Mouse (Mus musculus): Measurements from ENCODE around the gene Ces4a. TPM values are rescaled to one million over a fixed set of nuclear protein-coding genes. Genes with fewer than 3 reads are reported as not detected.

Gene Ces4a
- polyA plus RNA-seq, 2 experiments: not detected

DNA sequence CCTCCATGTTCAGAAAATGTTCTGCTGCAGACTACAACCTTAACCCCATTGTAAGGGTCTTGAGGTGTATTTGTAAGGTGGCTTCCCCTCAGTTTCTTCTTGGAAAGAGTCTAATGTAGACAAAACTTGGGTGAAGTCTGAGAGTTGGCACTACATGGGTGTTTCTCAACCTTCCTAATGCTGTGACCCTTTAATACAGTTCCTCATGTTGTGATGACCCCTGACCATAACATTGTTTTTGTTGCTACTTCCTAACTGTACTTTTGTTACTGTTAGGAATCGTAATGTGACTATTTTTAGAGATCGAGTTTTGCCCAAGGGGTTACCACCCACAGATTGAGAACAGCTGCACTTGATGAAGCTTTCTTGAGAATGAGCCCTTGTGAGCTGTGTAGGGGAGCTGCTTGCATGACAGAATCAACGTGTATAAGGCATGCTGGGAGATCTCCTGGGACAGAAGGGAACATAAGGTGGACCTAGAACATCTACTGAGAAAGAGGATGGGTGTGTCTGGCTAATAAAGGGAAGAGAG is 29.6 kb downstream of the Ces4a start:
- Histone ChIP-seq H3K4me2 (ENCODE audit: low read depth) (no peak overlapping the region), H3K27ac (no peak overlapping the region), H3K36me3 (replicated peaks; ENCODE audit: control insufficient read depth, insufficient read depth, low read depth) (no peaks in the 10 kb centered on the region), H3K4me1 (replicated peaks; ENCODE audit: control insufficient read depth in 2 of 2, insufficient read depth in 2 of 2, low read length in 1 of 2) (0 out of 4 replicates have a peak, but pooled peaks cover 0 to 2% of the 10 kb centered on the region in 2 experiments), H3K9me3 (ENCODE audit: control insufficient read depth, low read length) (no peaks in the 10 kb centered on the region), H3K27me3 (ENCODE audit: control insufficient read depth, insufficient read depth, low read length) (no peaks in the 10 kb centered on the region), H3K4me3 (ENCODE audit: insufficient read depth in 1 of 2, low read depth in 2 of 2, low read length in 2 of 2) (no peak overlapping the region), H3K9ac (replicated peaks) (no peak overlapping the region)
- ATAC-seq (ENCODE audit: insufficient read depth) (no peak), DNase-seq (ENCODE audit: low read depth in 3 of 3, low spot score in 3 of 3) (no peak)
- WGBS (ENCODE audit: insufficient replicate concordance): 42% methylated on average over 3 of the region's 3 CpGs
- TF ChIP-seq CTCF (IDR thresholded peaks at IDR 0.05; ENCODE audit: low read depth): no peak
- TF ChIP-seq EP300 (IDR thresholded peaks at IDR 0.05; ENCODE audit: low read depth): no peak

GRCm38 (mm10) chr8:105164272-105164902 is 32.8 kb downstream of the Ces4a start:
- DNase-seq (ENCODE audit: low read depth in 3 of 3, low spot score in 3 of 3) (no peak), ATAC-seq (ENCODE audit: insufficient read depth) (no peak)
- H3K9ac ChIP-seq (replicated peaks): no peak overlapping the region
- 0 out of 4 replicates have a peak, but pooled peaks cover 0 to 2% of the 10 kb centered on the region in 2 experiments for H3K4me1 ChIP-seq (replicated peaks; ENCODE audit: control insufficient read depth in 2 of 2, insufficient read depth in 2 of 2, low read length in 1 of 2)
- no peak overlapping the region for H3K4me2 ChIP-seq (ENCODE audit: low read depth)
- no peak overlapping the region for H3K27ac ChIP-seq
- H3K36me3 ChIP-seq (replicated peaks; ENCODE audit: control insufficient read depth, insufficient read depth, low read depth): no peaks in the 10 kb centered on the region
- no peak overlapping the region for H3K4me3 ChIP-seq (ENCODE audit: insufficient read depth in 1 of 2, low read depth in 2 of 2, low read length in 2 of 2)
- peaks cover 1% of the 10 kb centered on the region; the same call in 1 of the 2 replicates for H3K27me3 ChIP-seq (ENCODE audit: control insufficient read depth, insufficient read depth, low read length)
- H3K9me3 ChIP-seq (ENCODE audit: control insufficient read depth, low read length): no peaks in the 10 kb centered on the region
- WGBS (ENCODE audit: insufficient replicate concordance): 45% methylated on average over 6 of the region's 6 CpGs
- TF ChIP-seq CTCF (IDR thresholded peaks at IDR 0.05; ENCODE audit: low read depth) (no peak), EP300 (IDR thresholded peaks at IDR 0.05; ENCODE audit: low read depth) (no peak)

GRCm38 (mm10) chr8:105165191-105165590 is 33.6 kb downstream of the Ces4a start:
- DNase-seq (ENCODE audit: low read depth in 3 of 3, low spot score in 3 of 3): no peak
- 87% methylated on average over 2 of the region's 2 CpGs for WGBS (ENCODE audit: insufficient replicate concordance)
- H3K27me3 ChIP-seq (ENCODE audit: control insufficient read depth, insufficient read depth, low read length): peaks cover 9% of the 10 kb centered on the region

GRCm38 (mm10) chr8:105167116-105167515 is 35.5 kb downstream of the Ces4a start:
- 64% methylated on average over 2 of the region's 2 CpGs for WGBS (ENCODE audit: insufficient replicate concordance)
- Histone ChIP-seq H3K27me3 (ENCODE audit: control insufficient read depth, insufficient read depth, low read length) (peaks cover 28% of the 10 kb centered on the region), H3K9me3 (ENCODE audit: control insufficient read depth, low read length) (no peaks in the 10 kb centered on the region), H3K36me3 (replicated peaks; ENCODE audit: control insufficient read depth, insufficient read depth, low read depth) (no peaks in the 10 kb centered on the region), H3K4me2 (ENCODE audit: low read depth) (no peak overlapping the region), H3K4me3 (ENCODE audit: insufficient read depth in 1 of 2, low read depth in 2 of 2, low read length in 2 of 2) (no peak overlapping the region), H3K27ac (no peak overlapping the region), H3K9ac (replicated peaks) (no peak overlapping the region), H3K4me1 (replicated peaks; ENCODE audit: control insufficient read depth in 2 of 2, insufficient read depth in 2 of 2, low read length in 1 of 2) (0 out of 4 replicates have a peak, but pooled peaks cover 0 to 2% of the 10 kb centered on the region in 2 experiments)
- TF ChIP-seq CTCF (IDR thresholded peaks at IDR 0.05; ENCODE audit: low read depth) (no peak), EP300 (IDR thresholded peaks at IDR 0.05; ENCODE audit: low read depth) (no peak)
- no peak for DNase-seq (ENCODE audit: low read depth in 3 of 3, low spot score in 3 of 3)
- no peak for ATAC-seq (ENCODE audit: insufficient read depth)

More at GRCm38 (mm10) chr8:105165191-105165590, 33.6 kb downstream of the Ces4a start:
- Histone ChIP-seq H3K36me3 (replicated peaks; ENCODE audit: control insufficient read depth, insufficient read depth, low read depth) (no peaks in the 10 kb centered on the region), H3K9me3 (ENCODE audit: control insufficient read depth, low read length) (no peaks in the 10 kb centered on the region), H3K9ac (replicated peaks) (no peak overlapping the region), H3K4me3 (ENCODE audit: insufficient read depth in 1 of 2, low read depth in 2 of 2, low read length in 2 of 2) (no peak overlapping the region), H3K4me1 (replicated peaks; ENCODE audit: control insufficient read depth in 2 of 2, insufficient read depth in 2 of 2, low read length in 1 of 2) (0 out of 4 replicates have a peak, but pooled peaks cover 0 to 2% of the 10 kb centered on the region in 2 experiments), H3K4me2 (ENCODE audit: low read depth) (no peak overlapping the region), H3K27ac (no peak overlapping the region)
- no peak for TF ChIP-seq EP300 (IDR thresholded peaks at IDR 0.05; ENCODE audit: low read depth)
- no peak for TF ChIP-seq CTCF (IDR thresholded peaks at IDR 0.05; ENCODE audit: low read depth)
- no peak for ATAC-seq (ENCODE audit: insufficient read depth)

- H3K9me3 ChIP-seq (ENCODE audit: control insufficient read depth, low read length): no peaks in the 10 kb centered on the region
- no peaks in the 10 kb centered on the region for H3K36me3 ChIP-seq (replicated peaks; ENCODE audit: control insufficient read depth, insufficient read depth, low read depth)
- no peak overlapping the region for H3K27ac ChIP-seq
- no peaks in the 10 kb centered on the region for H3K4me1 ChIP-seq (replicated peaks; ENCODE audit: control insufficient read depth in 2 of 2, insufficient read depth in 2 of 2, low read length in 1 of 2)
- no peak overlapping the region for H3K9ac ChIP-seq (replicated peaks)
- no peak overlapping the region; a peak in 1 of 4 replicates for H3K4me3 ChIP-seq (ENCODE audit: insufficient read depth in 1 of 2, low read depth in 2 of 2, low read length in 2 of 2)
- DNase-seq (ENCODE audit: low read depth in 3 of 3, low spot score in 3 of 3) (no peak), ATAC-seq (ENCODE audit: insufficient read depth) (no peak)
- TF ChIP-seq EP300 (IDR thresholded peaks at IDR 0.05; ENCODE audit: low read depth): no peak
- TF ChIP-seq CTCF (IDR thresholded peaks at IDR 0.05; ENCODE audit: low read depth): no peak
- H3K27me3 ChIP-seq (ENCODE audit: control insufficient read depth, insufficient read depth, low read length): peaks cover 29% of the 10 kb centered on the region
- WGBS (ENCODE audit: insufficient replicate concordance): 38% methylated on average over 3 of the region's 3 CpGs
- H3K4me2 ChIP-seq (ENCODE audit: low read depth): no peak overlapping the region; the same call in 1 of the 2 replicates
Measured at GRCm38 (mm10) chr8:105169582-105169981, 38.0 kb downstream of the Ces4a start.

Measured in liver, embryonic 14.5 days (tissue).